ENCODE assay signal across 8 mouse cellular contexts in genomic region chr7:105399058-105399934, GRCm38 (mm10). TPM values are rescaled to one million over a fixed set of nuclear protein-coding genes. Genes with fewer than 3 reads are reported as not detected.
A peak's percentile ranks its signal among the peaks of the same experiment; 100 is the strongest.
DNase-seq lines count a peak whose midpoint lies in the region; ATAC-seq and TF ChIP-seq lines count a peak whose summit lies in the region.

No protein-coding gene starts in this region.

- peak overlapping the region; percentile 21 for H3K27ac ChIP-seq in cerebellum, adult 2 months (ENCODE audit: insufficient read depth, low read length)
- peak overlapping the region; percentile 44 for H3K27ac ChIP-seq in intestine, embryonic 14.5 days (ENCODE audit: low read depth)
- H3K27ac ChIP-seq in midbrain, embryonic 13.5 days: peak overlapping the region; percentile 58; the same call in 1 of the 2 replicates

- no peaks in the 10 kb centered on the region for H3K9me3 ChIP-seq in intestine, embryonic 14.5 days (ENCODE audit: control insufficient read depth, low read length)
- H3K9me3 ChIP-seq in midbrain, embryonic 13.5 days: no peaks in the 10 kb centered on the region

- peak overlapping the region; percentile 78 for H3K4me2 ChIP-seq in intestine, embryonic 14.5 days (ENCODE audit: low read length)
- peak overlapping the region; percentile 83 for H3K4me2 ChIP-seq in midbrain, embryonic 13.5 days (replicated peaks)

- peak overlapping the region; percentile 65 for H3K4me3 ChIP-seq in cerebellum, adult 2 months (replicated peaks; ENCODE audit: insufficient read depth, low read depth, low read length)
- peak overlapping the region; percentile 67 for H3K4me3 ChIP-seq in intestine, embryonic 14.5 days (ENCODE audit: low read depth, low read length)
- peak overlapping the region; percentile 85 for H3K4me3 ChIP-seq in midbrain, embryonic 13.5 days (replicated peaks)

- under 1% methylated on average over 25 of the region's 25 CpGs for WGBS in cerebellum, adult 2 months
- WGBS in intestine, embryonic 14.5 days: 2% methylated on average over 25 of the region's 25 CpGs
- WGBS in midbrain, embryonic 13.5 days: 2% methylated on average over 25 of the region's 25 CpGs

- DNase-seq in cerebellum, adult 2 months: no peak
- DNase-seq in cerebellum, adult 11-12 months: no peak
- DNase-seq in 416B (ENCODE audit: low read depth): peak; percentile 91
- peak; percentile 5 for DNase-seq in embryo, embryonic 11.5 days (ENCODE audit: low read depth, low spot score)
- DNase-seq in intestine, embryonic 14.5 days (ENCODE audit: low spot score): no peak
- no peak for DNase-seq in frontal cortex, postnatal 25 days (ENCODE audit: low spot score in 2 of 2)
- DNase-seq in cerebellum, adult 9-11 months: no peak

- H3K27me3 ChIP-seq in cerebellum, adult 2 months (ENCODE audit: control insufficient read depth, insufficient read depth, low read length): no peaks in the 10 kb centered on the region
- no peaks in the 10 kb centered on the region for H3K27me3 ChIP-seq in intestine, embryonic 14.5 days (replicated peaks; ENCODE audit: control insufficient read depth, insufficient read depth, low read length)
- no peaks in the 10 kb centered on the region for H3K27me3 ChIP-seq in midbrain, embryonic 13.5 days

- H3K4me1 ChIP-seq in cerebellum, adult 2 months (ENCODE audit: control insufficient read depth, insufficient read depth, low read length): peaks cover 6% of the 10 kb centered on the region; the same call in 1 of the 2 replicates
- peaks cover 6% of the 10 kb centered on the region; the same call in 1 of the 2 replicates for H3K4me1 ChIP-seq in intestine, embryonic 14.5 days (replicated peaks; ENCODE audit: control insufficient read depth, insufficient read depth, low read length)
- H3K4me1 ChIP-seq in midbrain, embryonic 13.5 days (replicated peaks): peaks cover 26% of the 10 kb centered on the region

- no peaks in the 10 kb centered on the region for H3K36me3 ChIP-seq in intestine, embryonic 14.5 days (ENCODE audit: control insufficient read depth, insufficient read depth, low read length)
- no peaks in the 10 kb centered on the region for H3K36me3 ChIP-seq in midbrain, embryonic 13.5 days

- H3K9ac ChIP-seq in intestine, embryonic 14.5 days (ENCODE audit: low read length): peak overlapping the region; percentile 83
- peak overlapping the region; percentile 94 for H3K9ac ChIP-seq in midbrain, embryonic 13.5 days (replicated peaks)

- no peak; the same call in 1 of the 2 replicates for ATAC-seq in intestine, embryonic 14.5 days (replicated peaks; ENCODE audit: low FRiP score, low TSS enrichment, low read depth)
- no peak for ATAC-seq in midbrain, embryonic 13.5 days

- no peak for TF ChIP-seq POLR2A in cerebellum, adult 2 months (IDR thresholded peaks at IDR 0.05; ENCODE audit: borderline replicate concordance, insufficient read depth, low read length)

- no peak for TF ChIP-seq CTCF in cerebellum, adult 2 months (IDR thresholded peaks at IDR 0.05; ENCODE audit: borderline replicate concordance, insufficient read depth, low read depth, low read length)

RNA-seq across cellular contexts. Expression of gene Fam160a2, which starts 0.6 kb away (rescaled TPM):
- 36.3 and 37.2 TPM in 2 replicates for polyA plus RNA-seq in cerebellum, adult 2 months (2012; rRNA removed)
- 41.7 and 45.6 TPM in 2 replicates for polyA plus RNA-seq in intestine, embryonic 14.5 days (2014; fragmentation: Nextera tagmentation; extraction: Ambion mirVana)
- polyA plus RNA-seq in midbrain, embryonic 13.5 days (2015; fragmentation: Nextera tagmentation; extraction: Ambion mirVana): 46.3 and 47.8 TPM in 2 replicates

RNA-seq across cellular contexts. Expression of gene Cnga4, which starts 5.1 kb away (rescaled TPM):
- 0.89 and 1.1 TPM in 2 replicates for polyA plus RNA-seq in cerebellum, adult 2 months (2012; rRNA removed)
- polyA plus RNA-seq in intestine, embryonic 14.5 days (2014; fragmentation: Nextera tagmentation; extraction: Ambion mirVana): not detected in 2 replicates
- not detected in 2 replicates for polyA plus RNA-seq in midbrain, embryonic 13.5 days (2015; fragmentation: Nextera tagmentation; extraction: Ambion mirVana)

RNA-seq across cellular contexts. Expression of gene Gm5901, which starts 24.5 kb away (rescaled TPM):
- polyA plus RNA-seq in cerebellum, adult 2 months (2012; rRNA removed): not detected in 2 replicates
- polyA plus RNA-seq in intestine, embryonic 14.5 days (2014; fragmentation: Nextera tagmentation; extraction: Ambion mirVana): not detected in 2 replicates
- polyA plus RNA-seq in midbrain, embryonic 13.5 days (2015; fragmentation: Nextera tagmentation; extraction: Ambion mirVana): not detected in 2 replicates

RNA-seq across cellular contexts. Expression of gene Cckbr, which starts 26.2 kb away (rescaled TPM):
- polyA plus RNA-seq in cerebellum, adult 2 months (2012; rRNA removed): 5.8 and 8.5 TPM in 2 replicates
- 0.11 and 0.34 TPM in 2 replicates for polyA plus RNA-seq in intestine, embryonic 14.5 days (2014; fragmentation: Nextera tagmentation; extraction: Ambion mirVana)
- polyA plus RNA-seq in midbrain, embryonic 13.5 days (2015; fragmentation: Nextera tagmentation; extraction: Ambion mirVana): 0.62 and 0.87 TPM in 2 replicates

RNA-seq across cellular contexts. Expression of gene Olfr692, which starts 31.3 kb away (rescaled TPM):
- polyA plus RNA-seq in cerebellum, adult 2 months (2012; rRNA removed): not detected in 2 replicates
- polyA plus RNA-seq in intestine, embryonic 14.5 days (2014; fragmentation: Nextera tagmentation; extraction: Ambion mirVana): not detected in 2 replicates
- polyA plus RNA-seq in midbrain, embryonic 13.5 days (2015; fragmentation: Nextera tagmentation; extraction: Ambion mirVana): not detected in 2 replicates

Comparison
In these comparisons a context has a peak if more than half of its experiments do, and no peak if none do; other contexts are left out.
1. DNase-seq: peak in 416B (single experiment) and embryo, embryonic 11.5 days (single experiment); none in cerebellum, adult 2 months (0 of 2), cerebellum, adult 11-12 months (single experiment), intestine, embryonic 14.5 days (single experiment), frontal cortex, postnatal 25 days (0 of 2) and cerebellum, adult 9-11 months (single experiment).
2. Peak in every context shown above with its lines, with median percentiles within 50 percentile points of each other: H3K27ac ChIP-seq and H3K4me3 ChIP-seq.